Mouse (Mus musculus): ENCODE results near the gene Usp48. TPM values are rescaled to one million over a fixed set of nuclear protein-coding genes. Genes with fewer than 3 reads are reported as not detected.

Gene Usp48
- total RNA-seq, 2 experiments from 2014 or later, result 163 to 167 TPM

Other genes starting within 250 kb of the Usp48 start
- 100 to 1,000 TPM; 568 to 579 TPM for gene Cdc42, start 236.0 kb upstream of the Usp48 start, total RNA-seq (2021)
- not detected for gene Cela3a, start 184.0 kb upstream of the Usp48 start, total RNA-seq (2021)
- gene Cela3b, start 163.2 kb upstream of the Usp48 start, total RNA-seq (2021), result not detected
- not detected for gene 1700013G24Rik, start 140.5 kb upstream of the Usp48 start, total RNA-seq (2021)
- gene Hspg2, start 125.0 kb upstream of the Usp48 start, total RNA-seq (2021), result 10 to 100 TPM; 14.9 to 15.0 TPM
- not detected for gene Ldlrad2, start 19.2 kb upstream of the Usp48 start, total RNA-seq (2021)
- 100 to 1,000 TPM; 147 to 164 TPM for gene Rap1gap, start 71.0 kb downstream of the Usp48 start, total RNA-seq (2021)
- gene Alpl, start 202.6 kb downstream of the Usp48 start, total RNA-seq (2021), result 1 to 10 TPM; 6.6 to 9.3 TPM